Mouse (Mus musculus): ENCODE measurements at regions not wholly inside any gene's neighbourhood (a gene's known extent, or its start where the extent isn't known, plus 50 kb on each side); places are given as distances from the start of the nearest gene placed in this dataset.

GRCm38 (mm10) chr10:37349261-37349660, 210.5 kb upstream of the Marcks start:
- Histone ChIP-seq H3K9ac (ENCODE audit: low read depth, low read length) (no peak overlapping the region), H3K9me3 (replicated peaks; ENCODE audit: control insufficient read depth, low read length) (no peaks in the 10 kb centered on the region), H3K4me1 (ENCODE audit: control insufficient read depth, insufficient read depth, low read length) (no peaks in the 10 kb centered on the region), H3K27ac (ENCODE audit: low read depth, low read length) (no peak overlapping the region), H3K27me3 (ENCODE audit: control insufficient read depth, insufficient read depth, low read length) (no peaks in the 10 kb centered on the region), H3K36me3 (ENCODE audit: control insufficient read depth, insufficient read depth, low read length) (no peaks in the 10 kb centered on the region), H3K4me2 (no peak overlapping the region), H3K4me3 (ENCODE audit: low read depth, low read length) (no peak overlapping the region)
- 22% methylated on average over 1 of the region's 1 CpGs for WGBS (ENCODE audit: insufficient replicate concordance)
- ATAC-seq (replicated peaks; ENCODE audit: insufficient number of reproducible peaks, low FRiP score, low TSS enrichment), result no peak

GRCm38 (mm10) chr10:37348416-37348815, 209.7 kb upstream of the Marcks start:
- Histone ChIP-seq H3K27ac (ENCODE audit: low read depth, low read length) (no peak overlapping the region), H3K36me3 (ENCODE audit: control insufficient read depth, insufficient read depth, low read length) (no peaks in the 10 kb centered on the region), H3K9ac (ENCODE audit: low read depth, low read length) (no peak overlapping the region), H3K4me2 (no peak overlapping the region), H3K4me3 (ENCODE audit: low read depth, low read length) (no peak overlapping the region), H3K4me1 (ENCODE audit: control insufficient read depth, insufficient read depth, low read length) (no peaks in the 10 kb centered on the region), H3K9me3 (replicated peaks; ENCODE audit: control insufficient read depth, low read length) (no peaks in the 10 kb centered on the region), H3K27me3 (ENCODE audit: control insufficient read depth, insufficient read depth, low read length) (no peaks in the 10 kb centered on the region)
- WGBS (ENCODE audit: insufficient replicate concordance), result 43% methylated on average over 3 of the region's 3 CpGs
- no peak for ATAC-seq (replicated peaks; ENCODE audit: insufficient number of reproducible peaks, low FRiP score, low TSS enrichment)

- no peaks in the 10 kb centered on the region for H3K4me1 ChIP-seq (ENCODE audit: control insufficient read depth, insufficient read depth, low read length)
- 82% methylated on average over 3 of the region's 3 CpGs for WGBS (ENCODE audit: insufficient replicate concordance)
Measured at GRCm38 (mm10) chr10:37347661-37348060, 208.9 kb upstream of the Marcks start.

GRCm38 (mm10) chr10:37342675-37343074, 204.0 kb upstream of the Marcks start:
- ATAC-seq (replicated peaks; ENCODE audit: insufficient number of reproducible peaks, low FRiP score, low TSS enrichment), result no peak
- Histone ChIP-seq H3K4me1 (ENCODE audit: control insufficient read depth, insufficient read depth, low read length) (no peaks in the 10 kb centered on the region), H3K9me3 (replicated peaks; ENCODE audit: control insufficient read depth, low read length) (no peaks in the 10 kb centered on the region)

More at GRCm38 (mm10) chr10:37347661-37348060, 208.9 kb upstream of the Marcks start:
- Histone ChIP-seq H3K36me3 (ENCODE audit: control insufficient read depth, insufficient read depth, low read length) (no peaks in the 10 kb centered on the region), H3K27ac (ENCODE audit: low read depth, low read length) (no peak overlapping the region), H3K9ac (ENCODE audit: low read depth, low read length) (no peak overlapping the region), H3K27me3 (ENCODE audit: control insufficient read depth, insufficient read depth, low read length) (no peaks in the 10 kb centered on the region), H3K4me2 (no peak overlapping the region), H3K9me3 (replicated peaks; ENCODE audit: control insufficient read depth, low read length) (no peaks in the 10 kb centered on the region), H3K4me3 (ENCODE audit: low read depth, low read length) (no peak overlapping the region)
- ATAC-seq (replicated peaks; ENCODE audit: insufficient number of reproducible peaks, low FRiP score, low TSS enrichment), result no peak

GRCm38 (mm10) chr10:37339658-37340057, 200.9 kb upstream of the Marcks start:
- H3K4me3 ChIP-seq (ENCODE audit: low read depth, low read length), result no peak overlapping the region
- 85% methylated on average over 3 of the region's 3 CpGs for WGBS (ENCODE audit: insufficient replicate concordance)
- ATAC-seq (replicated peaks; ENCODE audit: insufficient number of reproducible peaks, low FRiP score, low TSS enrichment), result no peak

More at GRCm38 (mm10) chr10:37342675-37343074, 204.0 kb upstream of the Marcks start:
- H3K36me3 ChIP-seq (ENCODE audit: control insufficient read depth, insufficient read depth, low read length), result no peaks in the 10 kb centered on the region
- H3K9ac ChIP-seq (ENCODE audit: low read depth, low read length), result no peak overlapping the region
- H3K27me3 ChIP-seq (ENCODE audit: control insufficient read depth, insufficient read depth, low read length), result no peaks in the 10 kb centered on the region
- H3K27ac ChIP-seq (ENCODE audit: low read depth, low read length), result no peak overlapping the region
- H3K4me3 ChIP-seq (ENCODE audit: low read depth, low read length), result no peak overlapping the region
- no peak overlapping the region for H3K4me2 ChIP-seq

GRCm38 (mm10) chr10:37338073-37338912, 199.6 kb upstream of the Marcks start:
- ATAC-seq (replicated peaks; ENCODE audit: insufficient number of reproducible peaks, low FRiP score, low TSS enrichment), result no peak
- H3K27ac ChIP-seq (ENCODE audit: low read depth, low read length), result 0 out of 2 replicates have a peak overlapping the region, but pooled peaks have one; percentile 3
- H3K4me1 ChIP-seq (ENCODE audit: control insufficient read depth, insufficient read depth, low read length), result no peaks in the 10 kb centered on the region
- H3K9me3 ChIP-seq (replicated peaks; ENCODE audit: control insufficient read depth, low read length), result no peaks in the 10 kb centered on the region
- no peak overlapping the region for H3K4me2 ChIP-seq
- no peak overlapping the region for H3K9ac ChIP-seq (ENCODE audit: low read depth, low read length)
- H3K36me3 ChIP-seq (ENCODE audit: control insufficient read depth, insufficient read depth, low read length), result no peaks in the 10 kb centered on the region
- WGBS (ENCODE audit: insufficient replicate concordance), result 59% methylated on average over 4 of the region's 4 CpGs
- no peak overlapping the region for H3K4me3 ChIP-seq (ENCODE audit: low read depth, low read length)
- no peaks in the 10 kb centered on the region for H3K27me3 ChIP-seq (ENCODE audit: control insufficient read depth, insufficient read depth, low read length)

More at GRCm38 (mm10) chr10:37339658-37340057, 200.9 kb upstream of the Marcks start:
- Histone ChIP-seq H3K36me3 (ENCODE audit: control insufficient read depth, insufficient read depth, low read length) (no peaks in the 10 kb centered on the region), H3K27ac (ENCODE audit: low read depth, low read length) (no peak overlapping the region), H3K9me3 (replicated peaks; ENCODE audit: control insufficient read depth, low read length) (no peaks in the 10 kb centered on the region), H3K9ac (ENCODE audit: low read depth, low read length) (no peak overlapping the region), H3K4me1 (ENCODE audit: control insufficient read depth, insufficient read depth, low read length) (no peaks in the 10 kb centered on the region), H3K4me2 (no peak overlapping the region), H3K27me3 (ENCODE audit: control insufficient read depth, insufficient read depth, low read length) (no peaks in the 10 kb centered on the region)

- H3K4me3 ChIP-seq (ENCODE audit: low read depth, low read length), result no peak overlapping the region
- no peak overlapping the region for H3K4me2 ChIP-seq
- 23% methylated on average over 3 of the region's 3 CpGs for WGBS (ENCODE audit: insufficient replicate concordance)
- no peak overlapping the region; the same call in 1 of the 2 replicates for H3K27ac ChIP-seq (ENCODE audit: low read depth, low read length)
- no peak; the same call in 1 of the 2 replicates for ATAC-seq (replicated peaks; ENCODE audit: insufficient number of reproducible peaks, low FRiP score, low TSS enrichment)
- no peaks in the 10 kb centered on the region for H3K4me1 ChIP-seq (ENCODE audit: control insufficient read depth, insufficient read depth, low read length)
- H3K9ac ChIP-seq (ENCODE audit: low read depth, low read length), result no peak overlapping the region
- no peaks in the 10 kb centered on the region for H3K9me3 ChIP-seq (replicated peaks; ENCODE audit: control insufficient read depth, low read length)
- no peaks in the 10 kb centered on the region for H3K27me3 ChIP-seq (ENCODE audit: control insufficient read depth, insufficient read depth, low read length)
- H3K36me3 ChIP-seq (ENCODE audit: control insufficient read depth, insufficient read depth, low read length), result no peaks in the 10 kb centered on the region
Measured at GRCm38 (mm10) chr10:37337172-37337620, 198.5 kb upstream of the Marcks start.

- H3K27me3 ChIP-seq (ENCODE audit: control insufficient read depth, insufficient read depth, low read length), result no peaks in the 10 kb centered on the region
- 46% methylated on average over 3 of the region's 3 CpGs for WGBS (ENCODE audit: insufficient replicate concordance)
- no peak for ATAC-seq (replicated peaks; ENCODE audit: insufficient number of reproducible peaks, low FRiP score, low TSS enrichment)
- no peak overlapping the region for H3K9ac ChIP-seq (ENCODE audit: low read depth, low read length)
- H3K36me3 ChIP-seq (ENCODE audit: control insufficient read depth, insufficient read depth, low read length), result no peaks in the 10 kb centered on the region
- H3K4me2 ChIP-seq, result no peak overlapping the region
- no peaks in the 10 kb centered on the region for H3K4me1 ChIP-seq (ENCODE audit: control insufficient read depth, insufficient read depth, low read length)
- H3K4me3 ChIP-seq (ENCODE audit: low read depth, low read length), result no peak overlapping the region
- no peaks in the 10 kb centered on the region for H3K9me3 ChIP-seq (replicated peaks; ENCODE audit: control insufficient read depth, low read length)
- H3K27ac ChIP-seq (ENCODE audit: low read depth, low read length), result no peak overlapping the region
Measured at GRCm38 (mm10) chr10:37335148-37335547, 196.4 kb upstream of the Marcks start.

- Histone ChIP-seq H3K4me3 (ENCODE audit: low read depth, low read length) (no peak overlapping the region), H3K27ac (ENCODE audit: low read depth, low read length) (no peak overlapping the region), H3K4me2 (no peak overlapping the region), H3K9ac (ENCODE audit: low read depth, low read length) (no peak overlapping the region), H3K4me1 (ENCODE audit: control insufficient read depth, insufficient read depth, low read length) (no peaks in the 10 kb centered on the region), H3K9me3 (replicated peaks; ENCODE audit: control insufficient read depth, low read length) (no peaks in the 10 kb centered on the region), H3K27me3 (ENCODE audit: control insufficient read depth, insufficient read depth, low read length) (no peaks in the 10 kb centered on the region), H3K36me3 (ENCODE audit: control insufficient read depth, insufficient read depth, low read length) (no peaks in the 10 kb centered on the region)
- 52% methylated on average over 3 of the region's 3 CpGs for WGBS (ENCODE audit: insufficient replicate concordance)
- ATAC-seq (replicated peaks; ENCODE audit: insufficient number of reproducible peaks, low FRiP score, low TSS enrichment), result no peak
Measured at GRCm38 (mm10) chr10:37326168-37326534, 187.4 kb upstream of the Marcks start.

Data from heart, embryonic 11.5 days (tissue).